Mouse (Mus musculus) embryonic facial prominence, embryonic 14.5 days (tissue): ENCODE data around the gene Ankrd33b. TPM values are rescaled to one million over a fixed set of nuclear protein-coding genes. Genes with fewer than 3 reads are reported as not detected.
A peak's percentile ranks its signal among the peaks of the same experiment; 100 is the strongest.

Experiments
- ATAC-seq: fragments of 200-750 bp; cut with Nextera tagmentation; 2 replicates; pipeline ENCODE4 v1.8.0; 2017; ENCODE audit warnings: low read depth, moderate number of reproducible peaks, moderate TSS enrichment
- DNase-seq: peaks from one replicate; pipeline ENCODE4 v3.0.0-alpha.2; 2015; ENCODE audit warnings: low spot score
- H3K27ac ChIP-seq: fragments of 300-500 bp; sonication (generic); replicated peaks from 2 replicates; pipeline ENCODE4 v1.5.1; 2014; ENCODE audit warnings: low read depth, mild to moderate bottlenecking, low read length, moderate library complexity
- H3K27me3 ChIP-seq: fragments of 300-500 bp; sonication (generic); replicated peaks from 2 replicates; pipeline ENCODE4 v1.6.1; 2014; ENCODE audit warnings: low read length; ENCODE audit not compliant: control insufficient read depth, insufficient read depth
- H3K36me3 ChIP-seq: fragments of 300-500 bp; sonication (generic); 2 replicates; pipeline ENCODE4 v1.6.1; 2014; ENCODE audit warnings: low read length, mixed read lengths; ENCODE audit not compliant: control insufficient read depth, insufficient read depth
- H3K4me1 ChIP-seq: fragments of 300-500 bp; sonication (generic); 2 replicates; pipeline ENCODE4 v1.6.1; 2014; ENCODE audit warnings: antibody characterized with exemption, low read length; ENCODE audit not compliant: control insufficient read depth, insufficient read depth
- H3K4me2 ChIP-seq: fragments of 300-500 bp; sonication (generic); 2 replicates; pipeline ENCODE4 v1.6.1; 2014; ENCODE audit warnings: low read depth, mild to moderate bottlenecking, low read length, moderate library complexity, mixed read lengths
- H3K4me3 ChIP-seq: fragments of 300-500 bp; sonication (generic); 2 replicates; pipeline ENCODE4 v1.5.1; 2014; ENCODE audit warnings: low read depth, mild to moderate bottlenecking, low read length
- H3K9ac ChIP-seq: fragments of 300-500 bp; sonication (generic); 2 replicates; pipeline ENCODE4 v1.6.1; 2014; ENCODE audit warnings: low read depth, mild to moderate bottlenecking, low read length, moderate library complexity, mixed read lengths
- H3K9me3 ChIP-seq: fragments of 300-500 bp; sonication (generic); 2 replicates; pipeline ENCODE4 v1.6.1; 2016; ENCODE audit warnings: low read length; ENCODE audit not compliant: control insufficient read depth
- WGBS: fragments of 180-500 bp; shearing (Covaris S2); extraction: QIAGEN DNeasy Blood & Tissue Kit; methylation state at CpG from one replicate; pipeline ENCODE4 v1.1.7; 2014; 5-methylcytosine and 5-hydroxymethylcytosine counted together
- polyA plus RNA-seq: library from polyadenylated mRNA; unstranded; fragments of >200 nt; fragmentation: Nextera tagmentation; extraction: Ambion mirVana; gene quantifications from 2 replicates; pipeline ENCODE4 v1.2.1, GENCODE M21; 2014

Gene Ankrd33b
- 1.0 and 1.1 TPM in 2 replicates for polyA plus RNA-seq

GRCm38 (mm10) chr15:31367481-31368200 is at the start of gene Ankrd33b:
Gene Ankrd33b, minus strand, starts transcription at chr15:31367726.
- Histone ChIP-seq H3K4me1 (peaks cover 8% of the 10 kb centered on the region; the same call in 1 of the 2 replicates), H3K9ac (peak within 1 kb of the TSS; percentile 59), H3K4me2 (peak within 1 kb of the TSS; percentile 100), H3K27me3 (peaks cover 55% of the 10 kb centered on the region), H3K27ac (no peak within 1 kb of the TSS), H3K36me3 (no peaks in the 10 kb centered on the region), H3K4me3 (peak within 1 kb of the TSS; percentile 62), H3K9me3 (no peaks in the 10 kb centered on the region)
- ATAC-seq (peak; percentile 27; the same call in 1 of the 2 replicates), DNase-seq (peak; percentile 64)
- WGBS: 0% methylated on average over 16 of the region's 49 CpGs

GRCm38 (mm10) chr15:31415181-31415580 is 47.7 kb upstream of the Ankrd33b start:
- Histone ChIP-seq H3K36me3 (no peaks in the 10 kb centered on the region), H3K9ac (no peak overlapping the region), H3K27me3 (no peaks in the 10 kb centered on the region), H3K4me2 (no peak overlapping the region), H3K4me1 (no peaks in the 10 kb centered on the region), H3K27ac (no peak overlapping the region), H3K9me3 (no peaks in the 10 kb centered on the region), H3K4me3 (no peak overlapping the region)
- ATAC-seq (no peak), DNase-seq (no peak)
- 43% methylated on average over 4 of the region's 4 CpGs for WGBS

- WGBS: 56% methylated on average over 6 of the region's 6 CpGs
These were observed 46.8 kb upstream of the Ankrd33b start for GRCm38 (mm10) chr15:31414179-31414898.

GRCm38 (mm10) chr15:31413662-31414061 is 46.1 kb upstream of the Ankrd33b start:
- Histone ChIP-seq H3K27me3 (no peaks in the 10 kb centered on the region), H3K4me2 (no peak overlapping the region), H3K4me3 (no peak overlapping the region), H3K9ac (no peak overlapping the region), H3K4me1 (no peaks in the 10 kb centered on the region), H3K27ac (no peak overlapping the region), H3K36me3 (no peaks in the 10 kb centered on the region), H3K9me3 (no peaks in the 10 kb centered on the region)
- no peak for ATAC-seq
- no peak for DNase-seq
- 87% methylated on average over 6 of the region's 6 CpGs for WGBS

More at GRCm38 (mm10) chr15:31414179-31414898, 46.8 kb upstream of the Ankrd33b start:
- ATAC-seq: no peak
- DNase-seq: no peak
- Histone ChIP-seq H3K4me2 (no peak overlapping the region), H3K27ac (no peak overlapping the region), H3K4me1 (no peaks in the 10 kb centered on the region), H3K4me3 (no peak overlapping the region), H3K9me3 (no peaks in the 10 kb centered on the region), H3K27me3 (no peaks in the 10 kb centered on the region), H3K36me3 (no peaks in the 10 kb centered on the region), H3K9ac (no peak overlapping the region)

- DNase-seq: no peak
- WGBS: 36% methylated on average over 3 of the region's 3 CpGs
These were observed 45.4 kb upstream of the Ankrd33b start for GRCm38 (mm10) chr15:31412933-31413332.

GRCm38 (mm10) chr15:31412436-31412835 is 44.9 kb upstream of the Ankrd33b start:
- DNase-seq (no peak), ATAC-seq (no peak)
- Histone ChIP-seq H3K4me3 (no peak overlapping the region), H3K36me3 (no peaks in the 10 kb centered on the region), H3K27me3 (no peaks in the 10 kb centered on the region), H3K9me3 (no peaks in the 10 kb centered on the region), H3K4me2 (no peak overlapping the region), H3K4me1 (no peaks in the 10 kb centered on the region), H3K27ac (no peak overlapping the region), H3K9ac (no peak overlapping the region)
- WGBS: 68% methylated on average over 6 of the region's 6 CpGs

More at GRCm38 (mm10) chr15:31412933-31413332, 45.4 kb upstream of the Ankrd33b start:
- Histone ChIP-seq H3K9ac (no peak overlapping the region), H3K27me3 (no peaks in the 10 kb centered on the region), H3K4me1 (no peaks in the 10 kb centered on the region), H3K27ac (no peak overlapping the region), H3K4me2 (no peak overlapping the region), H3K4me3 (no peak overlapping the region), H3K36me3 (no peaks in the 10 kb centered on the region), H3K9me3 (no peaks in the 10 kb centered on the region)
- no peak for ATAC-seq

GRCm38 (mm10) chr15:31407490-31407889 is 40.0 kb upstream of the Ankrd33b start:
- no peak for DNase-seq
- no peaks in the 10 kb centered on the region for H3K4me1 ChIP-seq
- no peak overlapping the region for H3K27ac ChIP-seq
- H3K27me3 ChIP-seq: no peaks in the 10 kb centered on the region
- H3K4me2 ChIP-seq: no peak overlapping the region
- ATAC-seq: no peak
- no peak overlapping the region for H3K4me3 ChIP-seq
- H3K36me3 ChIP-seq: no peaks in the 10 kb centered on the region
- no peaks in the 10 kb centered on the region for H3K9me3 ChIP-seq
- 81% methylated on average over 4 of the region's 4 CpGs for WGBS
- H3K9ac ChIP-seq: no peak overlapping the region

GRCm38 (mm10) chr15:31406881-31407280 is 39.4 kb upstream of the Ankrd33b start:
- no peak for DNase-seq
- Histone ChIP-seq H3K4me3 (no peak overlapping the region), H3K4me1 (no peaks in the 10 kb centered on the region), H3K4me2 (no peak overlapping the region), H3K27me3 (no peaks in the 10 kb centered on the region), H3K9ac (no peak overlapping the region), H3K36me3 (no peaks in the 10 kb centered on the region), H3K27ac (no peak overlapping the region), H3K9me3 (no peaks in the 10 kb centered on the region)
- no peak for ATAC-seq
- WGBS: 86% methylated on average over 5 of the region's 5 CpGs
